16 mouse cellular contexts compared by ENCODE assay signal in the genomic region with DNA sequence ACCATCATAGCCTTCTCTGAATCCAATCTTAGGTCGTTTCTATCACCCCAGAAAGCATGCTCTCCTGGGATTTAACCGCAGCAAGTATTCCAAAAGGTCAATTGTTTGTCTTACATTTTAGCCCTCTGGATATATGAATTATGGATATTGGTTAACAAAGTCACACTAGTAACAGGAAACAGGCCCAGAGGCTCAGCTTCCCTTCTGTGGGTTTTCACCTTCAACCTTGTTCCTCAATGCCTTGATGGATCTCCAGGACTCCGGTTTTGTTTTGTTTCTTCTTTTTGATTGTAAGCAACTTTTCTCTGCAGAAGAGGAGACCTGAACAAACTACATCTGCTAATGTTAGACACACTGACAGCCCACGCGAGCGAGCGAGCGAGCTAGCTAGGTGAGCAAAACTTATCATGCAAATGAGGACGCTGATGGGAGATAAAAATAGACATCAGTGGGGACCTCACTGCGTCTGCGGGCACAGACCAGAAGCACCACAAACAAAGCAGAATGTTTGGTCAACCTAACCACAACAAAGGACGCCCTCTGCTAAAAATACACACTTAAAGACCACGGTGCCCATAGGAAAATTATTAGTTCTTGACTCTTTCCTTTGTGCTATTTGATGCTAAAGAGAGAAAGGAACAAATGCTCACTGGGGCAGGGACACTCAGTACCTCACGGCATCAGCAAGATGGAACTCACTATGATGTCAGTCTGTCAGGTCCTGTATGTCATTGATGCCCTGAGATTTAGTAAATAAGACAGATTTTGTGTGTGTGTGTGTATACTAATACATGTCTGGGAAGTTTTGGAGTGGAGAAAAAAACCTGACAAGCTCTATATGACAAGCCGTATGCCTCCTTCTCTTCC. TPM values are rescaled to one million over a fixed set of nuclear protein-coding genes. Genes with fewer than 3 reads are reported as not detected.
DNase-seq lines count a peak whose midpoint lies in the region; ATAC-seq lines count a peak whose summit lies in the region.
"Had no signal": no experiment of that assay in that cellular context is flagged by ENCODE, and none has a peak within 500 bp of the region (broad histone marks: within the 10 kb centered on the region; RNA-seq: fewer than 3 reads in every experiment).

No protein-coding gene starts in this region.

- peak overlapping the region; percentile 51 for H3K4me2 ChIP-seq in heart, embryonic 14.5 days (ENCODE audit: low read length)
- H3K4me2 ChIP-seq: embryonic facial prominence, embryonic 15.5 days; midbrain, embryonic 13.5 days; neural tube, embryonic 12.5 days had no signal

- intact Hi-C loops in heart, postnatal 36 days (cut with DNase I), result loop anchor here (5.0 kb wide), 2 partner anchors 83 to 447 kb away; no protein-coding TSS in a partner anchor

- H3K4me3 ChIP-seq in heart, embryonic 14.5 days (ENCODE audit: control insufficient read depth in 1 of 2, insufficient read depth in 1 of 2, low read depth in 1 of 2, low read length in 2 of 2), result peak overlapping the region in 1 of 2 experiments; percentile 6; a peak in 2 of 4 replicates
- H3K4me3 ChIP-seq: embryonic facial prominence, embryonic 15.5 days; midbrain, embryonic 13.5 days; neural tube, embryonic 12.5 days had no signal

- H3K4me1 ChIP-seq in heart, embryonic 14.5 days (ENCODE audit: control insufficient read depth in 2 of 2, insufficient read depth in 2 of 2, low read length in 2 of 2), result peaks cover 3 to 11% of the 10 kb centered on the region in 2 experiments; a peak in 3 of 4 replicates
- H3K4me1 ChIP-seq: embryonic facial prominence, embryonic 15.5 days had no signal

- no peak for DNase-seq in heart, postnatal 36 days
- DNase-seq in A20 (ENCODE audit: low read depth, low spot score), result peak; percentile 80
- DNase-seq in adrenal gland, postnatal 10 days, result no peak
- DNase-seq in kidney, postnatal 14 days, result no peak
- no peak for DNase-seq in thymus, postnatal 10 days (ENCODE audit: low spot score in 2 of 2)
- DNase-seq: adrenal gland, postnatal 14 days; gastrocnemius, postnatal 25 days; kidney, postnatal 36 days; layer of hippocampus, postnatal 36 days had no signal

- H3K9ac ChIP-seq in heart, embryonic 14.5 days (ENCODE audit: low read length), result peak overlapping the region; percentile 30; the same call in 1 of the 2 replicates
- H3K9ac ChIP-seq: embryonic facial prominence, embryonic 15.5 days; midbrain, embryonic 13.5 days; neural tube, embryonic 12.5 days had no signal

- H3K36me3 ChIP-seq in heart, embryonic 14.5 days (ENCODE audit: control insufficient read depth, insufficient read depth, low read length), result no peaks in the 10 kb centered on the region
- H3K36me3 ChIP-seq: embryonic facial prominence, embryonic 15.5 days; neural tube, embryonic 12.5 days had no signal

- H3K27me3 ChIP-seq in heart, embryonic 14.5 days (ENCODE audit: control insufficient read depth, insufficient read depth, low read length), result no peaks in the 10 kb centered on the region
- H3K27me3 ChIP-seq: embryonic facial prominence, embryonic 15.5 days; midbrain, embryonic 13.5 days; neural tube, embryonic 12.5 days had no signal

- 0 out of 2 replicates have a peak, but pooled peaks cover 4% of the 10 kb centered on the region for H3K9me3 ChIP-seq in heart, embryonic 14.5 days (ENCODE audit: control insufficient read depth, low read length)
- H3K9me3 ChIP-seq: embryonic facial prominence, embryonic 15.5 days; neural tube, embryonic 12.5 days had no signal

- 44% methylated on average over 15 of the region's 15 CpGs for WGBS in heart, embryonic 14.5 days

- peak overlapping the region in 1 of 2 experiments; percentile 12; a peak in 1 of 4 replicates for H3K27ac ChIP-seq in heart, embryonic 14.5 days (replicated peaks in 1 of 2; ENCODE audit: control insufficient read depth in 1 of 2, insufficient read depth in 1 of 2, low read depth in 2 of 2, low read length in 2 of 2)
- H3K27ac ChIP-seq: embryonic facial prominence, embryonic 15.5 days; midbrain, embryonic 13.5 days; neural tube, embryonic 12.5 days had no signal

- ATAC-seq in heart, embryonic 14.5 days (ENCODE audit: insufficient number of reproducible peaks, insufficient read depth, low FRiP score, low read depth), result no peak
- ATAC-seq in activated CD4-positive, CD25-positive, alpha-beta regulatory T cell, adult 4 months, result peak; percentile 49
- ATAC-seq in megakaryocyte, adult 5-6 weeks (ENCODE audit: poor library complexity, severe bottlenecking), result peak; percentile 80
- ATAC-seq: forebrain, embryonic 14.5 days; midbrain, embryonic 13.5 days had no signal

RNA-seq across cellular contexts. Expression of a gene that starts 18.9 kb away (rescaled TPM):
- polyA plus RNA-seq in heart, embryonic 14.5 days (2014; fragmentation: Nextera tagmentation; extraction: Ambion mirVana), result 78.3 and 81.0 TPM in 2 replicates
- 100 to 1,000 TPM; 120 to 133 TPM for total RNA-seq in heart, postnatal 36 days (2021)
- polyA plus RNA-seq in activated CD4-positive, CD25-positive, alpha-beta regulatory T cell, adult 4 months (2017; shearing (Covaris generic)), result 100 to 1,000 TPM in 1 of 2 experiments, 10 to 100 TPM in 1; 91.7 to 138 TPM
- total RNA-seq in megakaryocyte, adult 5-6 weeks (2015), result 43.6 and 45.6 TPM in 2 replicates
- total RNA-seq in megakaryocyte, adult 5-6 weeks (2017), result 17.4 and 19.6 TPM in 2 replicates
- 10 to 100 TPM; 77.7 to 98.2 TPM for total RNA-seq in adrenal gland, postnatal 10 days (2021)
